27 mouse cellular contexts compared by ENCODE assay signal in genomic region chr13:51210639-51211038, GRCm38 (mm10). TPM values are rescaled to one million over a fixed set of nuclear protein-coding genes. Genes with fewer than 3 reads are reported as not detected.
A peak's percentile ranks its signal among the peaks of the same experiment; 100 is the strongest.
DNase-seq lines count a peak whose midpoint lies in the region; ATAC-seq and TF ChIP-seq lines count a peak whose summit lies in the region.
"Had no signal": no experiment of that assay in that cellular context is flagged by ENCODE, and none has a peak within 500 bp of the region (broad histone marks: within the 10 kb centered on the region; RNA-seq: fewer than 3 reads in every experiment).

No protein-coding gene starts in this region.

- ATAC-seq in liver, postnatal 0 days = no peak
- no peak for ATAC-seq in liver, embryonic 12.5 days
- ATAC-seq: forebrain, embryonic 16.5 days; inflammation-experienced regulatory T-cells, adult 6 months; midbrain, embryonic 13.5 days had no signal

- no peak overlapping the region for H3K27ac ChIP-seq in heart, adult 2 months
- no peak overlapping the region for H3K27ac ChIP-seq in liver, postnatal 0 days (ENCODE audit: low read depth)
- H3K27ac ChIP-seq in liver, embryonic 12.5 days = no peak overlapping the region
- H3K27ac ChIP-seq: embryonic facial prominence, embryonic 15.5 days; hindbrain, embryonic 12.5 days; limb, embryonic 13.5 days; liver, embryonic 15.5 days; midbrain, embryonic 13.5 days; neural tube, embryonic 12.5 days had no signal

- no peak for DNase-seq in heart, adult 2 months
- DNase-seq in heart, adult 18-20 months = no peak
- no peak for DNase-seq in liver, postnatal 0 days
- DNase-seq in ZHBTc4 (ENCODE audit: low read depth, low spot score) = peak; percentile 38
- DNase-seq in splenic B cell, adult 2 months (ENCODE audit: low read depth, low spot score) = peak; percentile 20
- no peak for DNase-seq in adrenal gland, adult (ENCODE audit: inconsistent age in 2 of 2, low spot score in 1 of 2)
- no peak for DNase-seq in testis, postnatal 14 days (ENCODE audit: low spot score)
- DNase-seq: adrenal gland, postnatal 14 days; cerebellum, adult 9-11 months; gastrocnemius, postnatal 10 days; heart, postnatal 10 days; kidney, adult 8-10 months; lung, postnatal 10 days; right cerebral cortex, postnatal 4 days had no signal

- H3K27me3 ChIP-seq in heart, adult 2 months (ENCODE audit: control insufficient read depth, insufficient read depth, low read length) = no peaks in the 10 kb centered on the region
- H3K27me3 ChIP-seq in liver, postnatal 0 days (ENCODE audit: insufficient read depth, low read length) = no peaks in the 10 kb centered on the region
- no peaks in the 10 kb centered on the region for H3K27me3 ChIP-seq in liver, embryonic 12.5 days (replicated peaks)
- no peaks in the 10 kb centered on the region for H3K27me3 ChIP-seq in splenic B cell, adult 2 months (ENCODE audit: control insufficient read depth, insufficient read depth, low read length, poor library complexity, severe bottlenecking)
- H3K27me3 ChIP-seq: embryonic facial prominence, embryonic 15.5 days; heart, embryonic 12.5 days; hindbrain, embryonic 12.5 days; limb, embryonic 13.5 days; liver, embryonic 15.5 days; midbrain, embryonic 13.5 days; neural tube, embryonic 12.5 days had no signal

- no peaks in the 10 kb centered on the region for H3K79me2 ChIP-seq in heart, adult 2 months (replicated peaks; ENCODE audit: control insufficient read depth, insufficient read depth, low read length)

- TF ChIP-seq POLR2A in heart, adult 2 months (IDR thresholded peaks at IDR 0.05; ENCODE audit: insufficient read depth, low read depth, low read length) = no peak

- no peak overlapping the region for H3K4me3 ChIP-seq in heart, adult 2 months
- no peak overlapping the region for H3K4me3 ChIP-seq in liver, postnatal 0 days (ENCODE audit: low read depth, low read length)
- no peak overlapping the region for H3K4me3 ChIP-seq in liver, embryonic 12.5 days
- H3K4me3 ChIP-seq: embryonic facial prominence, embryonic 15.5 days; heart, embryonic 12.5 days; hindbrain, embryonic 12.5 days; limb, embryonic 13.5 days; liver, embryonic 15.5 days; midbrain, embryonic 13.5 days; neural tube, embryonic 12.5 days had no signal

- 67% methylated on average over 5 of the region's 5 CpGs for WGBS in heart, adult 2 months
- 59% methylated on average over 5 of the region's 5 CpGs for WGBS in liver, postnatal 0 days (ENCODE audit: insufficient replicate concordance)
- 56% methylated on average over 5 of the region's 5 CpGs for WGBS in liver, embryonic 12.5 days (ENCODE audit: insufficient replicate concordance)

- no peak overlapping the region for H3K9ac ChIP-seq in heart, adult 2 months (ENCODE audit: low read depth, low read length)
- no peak overlapping the region for H3K9ac ChIP-seq in liver, postnatal 0 days (replicated peaks)
- no peak overlapping the region for H3K9ac ChIP-seq in liver, embryonic 12.5 days
- H3K9ac ChIP-seq: embryonic facial prominence, embryonic 15.5 days; heart, embryonic 12.5 days; hindbrain, embryonic 12.5 days; limb, embryonic 13.5 days; liver, embryonic 15.5 days; midbrain, embryonic 13.5 days; neural tube, embryonic 12.5 days had no signal

- no peak overlapping the region for H3K4me2 ChIP-seq in liver, postnatal 0 days (ENCODE audit: low read depth, low read length)
- no peak overlapping the region for H3K4me2 ChIP-seq in liver, embryonic 12.5 days
- H3K4me2 ChIP-seq: embryonic facial prominence, embryonic 15.5 days; heart, embryonic 12.5 days; hindbrain, embryonic 12.5 days; limb, embryonic 13.5 days; liver, embryonic 15.5 days; midbrain, embryonic 13.5 days; neural tube, embryonic 12.5 days had no signal

- TF ChIP-seq EP300 in heart, adult 2 months (IDR thresholded peaks at IDR 0.05; ENCODE audit: insufficient read depth, low read depth, low read length) = no peak
- no peak for TF ChIP-seq EP300 in liver, postnatal 0 days (IDR thresholded peaks at IDR 0.05; ENCODE audit: low read depth)

- H3K4me1 ChIP-seq in heart, adult 2 months (ENCODE audit: control insufficient read depth, insufficient read depth, low read length) = no peaks in the 10 kb centered on the region
- no peaks in the 10 kb centered on the region for H3K4me1 ChIP-seq in liver, postnatal 0 days (ENCODE audit: insufficient read depth)
- H3K4me1 ChIP-seq in liver, embryonic 12.5 days = no peaks in the 10 kb centered on the region
- H3K4me1 ChIP-seq: heart, embryonic 12.5 days; liver, embryonic 15.5 days; neural tube, embryonic 12.5 days had no signal

- no peaks in the 10 kb centered on the region for H3K9me3 ChIP-seq in liver, postnatal 0 days (ENCODE audit: low read length)
- H3K9me3 ChIP-seq in liver, embryonic 12.5 days (replicated peaks) = no peaks in the 10 kb centered on the region
- H3K9me3 ChIP-seq: embryonic facial prominence, embryonic 15.5 days; heart, embryonic 12.5 days; hindbrain, embryonic 12.5 days; limb, embryonic 13.5 days; liver, embryonic 15.5 days; midbrain, embryonic 13.5 days; neural tube, embryonic 12.5 days had no signal

- intact Hi-C loops in heart, adult 2 months (cut with DNase I) = no loop called here

- H3K36me3 ChIP-seq in heart, adult 2 months (ENCODE audit: control insufficient read depth, insufficient read depth, low read length) = no peaks in the 10 kb centered on the region
- H3K36me3 ChIP-seq in liver, postnatal 0 days (replicated peaks; ENCODE audit: insufficient read depth, low read length) = no peaks in the 10 kb centered on the region
- H3K36me3 ChIP-seq in liver, embryonic 12.5 days = no peaks in the 10 kb centered on the region
- no peaks in the 10 kb centered on the region for H3K36me3 ChIP-seq in splenic B cell, adult 2 months (ENCODE audit: control insufficient read depth, insufficient read depth, low read length, poor library complexity, severe bottlenecking)
- H3K36me3 ChIP-seq: embryonic facial prominence, embryonic 15.5 days; heart, embryonic 12.5 days; hindbrain, embryonic 12.5 days; limb, embryonic 13.5 days; liver, embryonic 15.5 days; midbrain, embryonic 13.5 days; neural tube, embryonic 12.5 days had no signal

- TF ChIP-seq CTCF in heart, adult 2 months (IDR thresholded peaks at IDR 0.05) = 0 out of 2 replicates have a peak, but pooled peaks have one; percentile 9
- peak; percentile 29; the same call in 1 of the 2 replicates for TF ChIP-seq CTCF in liver, postnatal 0 days (IDR thresholded peaks at IDR 0.05; ENCODE audit: low read depth)

RNA-seq across cellular contexts. Expression of gene Nxnl2, which starts 39.8 kb away (rescaled TPM):
- under 1 TPM; 0.29 to 0.55 TPM for total RNA-seq in heart, adult 2 months (2021)
- 0.29 and 0.55 TPM in 2 replicates for polyA plus RNA-seq in heart, adult 2 months (2012; rRNA removed)
- 1 to 10 TPM in 1 of 2 experiments, under 1 TPM in 1; 0.62 to 1.3 TPM for total RNA-seq in heart, adult 18-20 months (2021)
- polyA plus RNA-seq in liver, postnatal 0 days (2015; fragmentation: Nextera tagmentation; extraction: Ambion mirVana) = 0.15 and 0.19 TPM in 2 replicates
- 0.19 and 0.28 TPM in 2 replicates for polyA plus RNA-seq in liver, embryonic 12.5 days (2016; fragmentation: Nextera tagmentation; extraction: Ambion mirVana)
- total RNA-seq: common myeloid progenitor, adult 5-6 weeks; granulocyte monocyte progenitor cell, adult 5-6 weeks; MEL had no signal

Comparison
In these comparisons a context has a peak if more than half of its experiments do, and no peak if none do; other contexts are left out.
1. DNase-seq: peak in ZHBTc4 (single experiment) and splenic B cell, adult 2 months (single experiment); none in heart, adult 2 months (0 of 2), heart, adult 18-20 months (0 of 2), liver, postnatal 0 days (single experiment), adrenal gland, adult (0 of 2) and testis, postnatal 14 days (single experiment).